Mouse (Mus musculus) neural tube, embryonic 14.5 days (tissue): ENCODE measurements around the gene Lta. TPM values are rescaled to one million over a fixed set of nuclear protein-coding genes. Genes with fewer than 3 reads are reported as not detected.

Experiments
- ATAC-seq: fragments of 200-750 bp; cut with Nextera tagmentation; 2 replicates; pipeline ENCODE4 v1.8.0; 2017; ENCODE audit warnings: low read depth, mild to moderate bottlenecking, moderate TSS enrichment, moderate library complexity
- H3K27ac ChIP-seq: fragments of 300-500 bp; sonication (generic); 2 replicates; pipeline ENCODE4 v1.5.1; 2014; ENCODE audit warnings: low read depth, mild to moderate bottlenecking, control low read depth, low read length, moderate library complexity, mixed read lengths
- H3K27me3 ChIP-seq: fragments of 300-500 bp; sonication (generic); 2 replicates; pipeline ENCODE4 v1.6.1; 2014; ENCODE audit warnings: low read length; ENCODE audit not compliant: control insufficient read depth, insufficient read depth
- H3K36me3 ChIP-seq: fragments of 300-500 bp; sonication (generic); 2 replicates; pipeline ENCODE4 v1.6.1; 2014; ENCODE audit warnings: low read length, mixed read lengths; ENCODE audit not compliant: control insufficient read depth, insufficient read depth
- H3K4me1 ChIP-seq: fragments of 300-500 bp; sonication (generic); 2 replicates; pipeline ENCODE4 v1.6.1; 2014; ENCODE audit warnings: low read length; ENCODE audit not compliant: control insufficient read depth, insufficient read depth
- H3K4me2 ChIP-seq: fragments of 300-500 bp; sonication (generic); 2 replicates; pipeline ENCODE4 v1.6.1; 2014; ENCODE audit warnings: mild to moderate bottlenecking, low read depth, low read length, control low read depth
- H3K4me3 ChIP-seq: fragments of 300-500 bp; sonication (generic); 2 replicates; pipeline ENCODE4 v1.5.1; 2014; ENCODE audit warnings: low read depth, low read length, control low read depth, mixed read lengths
- H3K9ac ChIP-seq: fragments of 300-500 bp; sonication (generic); replicated peaks from 2 replicates; pipeline ENCODE4 v1.6.1; 2014; ENCODE audit warnings: low read depth, mild to moderate bottlenecking, control low read depth, low read length, mixed read lengths
- H3K9me3 ChIP-seq: fragments of 300-500 bp; sonication (generic); 2 replicates; pipeline ENCODE4 v1.6.1; 2016; ENCODE audit warnings: low read length; ENCODE audit not compliant: control insufficient read depth
- WGBS: fragments of 180-500 bp; shearing (Covaris S2); extraction: QIAGEN DNeasy Blood & Tissue Kit; methylation state at CpG from one replicate; pipeline ENCODE4 v1.1.7; 2014; 5-methylcytosine and 5-hydroxymethylcytosine counted together
- polyA plus RNA-seq: library from polyadenylated mRNA; unstranded; fragments of >200 nt; fragmentation: Nextera tagmentation; extraction: Ambion mirVana; gene quantifications from 2 replicates; pipeline ENCODE4 v1.2.1, GENCODE M21; 2014

Lta gene
- 0.24 and 0.26 TPM in 2 replicates for polyA plus RNA-seq

- Histone ChIP-seq H3K9me3 (no peaks in the 10 kb centered on the region), H3K9ac (no peak within 1 kb of the TSS), H3K27me3 (no peaks in the 10 kb centered on the region), H3K4me3 (no peak within 1 kb of the TSS), H3K4me2 (no peak within 1 kb of the TSS), H3K27ac (no peak within 1 kb of the TSS), H3K4me1 (no peaks in the 10 kb centered on the region), H3K36me3 (no peaks in the 10 kb centered on the region)
- ATAC-seq = no peak
- WGBS = 41% methylated on average over 20 of the region's 20 CpGs
Measured at GRCm38 (mm10) chr17:35204494-35205379, at the start of gene Lta. TSS of gene Lta (minus strand) at chr17:35205351.

GRCm38 (mm10) chr17:35254241-35255098 is 49.3 kb upstream of the Lta start:
- Histone ChIP-seq H3K36me3 (peaks cover 46% of the 10 kb centered on the region), H3K27me3 (no peaks in the 10 kb centered on the region), H3K4me1 (no peaks in the 10 kb centered on the region), H3K4me3 (no peak overlapping the region), H3K27ac (no peak overlapping the region), H3K4me2 (no peak overlapping the region), H3K9ac (no peak overlapping the region), H3K9me3 (no peaks in the 10 kb centered on the region)
- 55% methylated on average over 11 of the region's 11 CpGs for WGBS
- peak; percentile 22; the same call in 1 of the 2 replicates for ATAC-seq

- Histone ChIP-seq H3K4me1 (no peaks in the 10 kb centered on the region), H3K4me2 (no peak overlapping the region), H3K27ac (no peak overlapping the region), H3K36me3 (peaks cover 56% of the 10 kb centered on the region), H3K9ac (no peak overlapping the region), H3K4me3 (no peak overlapping the region), H3K9me3 (no peaks in the 10 kb centered on the region), H3K27me3 (no peaks in the 10 kb centered on the region)
- 88% methylated on average over 32 of the region's 32 CpGs for WGBS
- peak; percentile 13; the same call in 1 of the 2 replicates for ATAC-seq
Measured at GRCm38 (mm10) chr17:35253293-35254093, 48.3 kb upstream of the Lta start.

GRCm38 (mm10) chr17:35252619-35253292 is 47.6 kb upstream of the Lta start:
- WGBS = 87% methylated on average over 18 of the region's 18 CpGs
- Histone ChIP-seq H3K27me3 (no peaks in the 10 kb centered on the region), H3K27ac (no peak overlapping the region), H3K9me3 (no peaks in the 10 kb centered on the region), H3K9ac (no peak overlapping the region), H3K36me3 (peaks cover 63% of the 10 kb centered on the region), H3K4me2 (no peak overlapping the region), H3K4me3 (no peak overlapping the region), H3K4me1 (no peaks in the 10 kb centered on the region)
- no peak for ATAC-seq

GRCm38 (mm10) chr17:35251981-35252380 is 46.8 kb upstream of the Lta start:
- Histone ChIP-seq H3K36me3 (peaks cover 71% of the 10 kb centered on the region), H3K4me2 (no peak overlapping the region), H3K9me3 (no peaks in the 10 kb centered on the region), H3K9ac (no peak overlapping the region), H3K4me3 (no peak overlapping the region), H3K27me3 (no peaks in the 10 kb centered on the region), H3K27ac (no peak overlapping the region), H3K4me1 (no peaks in the 10 kb centered on the region)
- ATAC-seq = no peak
- 93% methylated on average over 5 of the region's 5 CpGs for WGBS

GRCm38 (mm10) chr17:35251162-35251719 is 46.1 kb upstream of the Lta start:
- ATAC-seq = no peak
- Histone ChIP-seq H3K4me2 (no peak overlapping the region), H3K4me1 (0 out of 2 replicates have a peak, but pooled peaks cover 2% of the 10 kb centered on the region), H3K9me3 (no peaks in the 10 kb centered on the region), H3K27ac (no peak overlapping the region), H3K9ac (no peak overlapping the region), H3K27me3 (no peaks in the 10 kb centered on the region), H3K4me3 (no peak overlapping the region), H3K36me3 (peaks cover 79% of the 10 kb centered on the region)
- 87% methylated on average over 15 of the region's 15 CpGs for WGBS

- ATAC-seq = no peak
- H3K4me1 ChIP-seq = 0 out of 2 replicates have a peak, but pooled peaks cover 6% of the 10 kb centered on the region
- no peak overlapping the region for H3K4me2 ChIP-seq
- H3K36me3 ChIP-seq = peaks cover 86% of the 10 kb centered on the region
- H3K4me3 ChIP-seq = no peak overlapping the region
- H3K27ac ChIP-seq = no peak overlapping the region
- H3K9me3 ChIP-seq = no peaks in the 10 kb centered on the region
- no peaks in the 10 kb centered on the region for H3K27me3 ChIP-seq
- 93% methylated on average over 3 of the region's 3 CpGs for WGBS
- H3K9ac ChIP-seq = no peak overlapping the region
Measured at GRCm38 (mm10) chr17:35250348-35251120, 45.4 kb upstream of the Lta start.
